Mouse (Mus musculus): ENCODE measurements around the gene Ppm1l. TPM values are rescaled to one million over a fixed set of nuclear protein-coding genes. Genes with fewer than 3 reads are reported as not detected.

Gene Ppm1l
- polyA plus RNA-seq, 1 experiment from 2014 or later = 24.4 TPM

- Histone ChIP-seq H3K4me2 (ENCODE audit: low read length) (no peak overlapping the region), H3K27ac (ENCODE audit: low read length) (no peak overlapping the region), H3K4me1 (replicated peaks; ENCODE audit: control insufficient read depth, insufficient read depth, low read length) (peaks cover 11% of the 10 kb centered on the region), H3K36me3 (ENCODE audit: control insufficient read depth, insufficient read depth) (no peaks in the 10 kb centered on the region), H3K9me3 (ENCODE audit: control insufficient read depth, low read length) (no peaks in the 10 kb centered on the region), H3K27me3 (replicated peaks; ENCODE audit: control insufficient read depth, insufficient read depth, low read length) (no peaks in the 10 kb centered on the region), H3K9ac (replicated peaks; ENCODE audit: low read depth, low read length) (no peak overlapping the region), H3K4me3 (replicated peaks; ENCODE audit: low read length) (no peak overlapping the region)
- no peak for ATAC-seq
- 100% methylated on average over 1 of the region's 1 CpGs for WGBS
Observed at GRCm38 (mm10) chr3:69543730-69544129, 227.1 kb downstream of the Ppm1l start.

- peak; percentile 29; the same call in 1 of the 2 replicates for ATAC-seq
- no peaks in the 10 kb centered on the region for H3K36me3 ChIP-seq (ENCODE audit: control insufficient read depth, insufficient read depth)
- H3K27ac ChIP-seq (ENCODE audit: low read length) = no peak overlapping the region
- H3K4me2 ChIP-seq (ENCODE audit: low read length) = no peak overlapping the region
- peaks cover 4% of the 10 kb centered on the region; the same call in 1 of the 2 replicates for H3K4me1 ChIP-seq (replicated peaks; ENCODE audit: control insufficient read depth, insufficient read depth, low read length)
- 54% methylated on average over 5 of the region's 5 CpGs for WGBS
- H3K9me3 ChIP-seq (ENCODE audit: control insufficient read depth, low read length) = no peaks in the 10 kb centered on the region
- H3K27me3 ChIP-seq (replicated peaks; ENCODE audit: control insufficient read depth, insufficient read depth, low read length) = no peaks in the 10 kb centered on the region
- H3K4me3 ChIP-seq (replicated peaks; ENCODE audit: low read length) = no peak overlapping the region
- H3K9ac ChIP-seq (replicated peaks; ENCODE audit: low read depth, low read length) = no peak overlapping the region
Observed at GRCm38 (mm10) chr3:69545017-69545416, 228.4 kb downstream of the Ppm1l start.

GRCm38 (mm10) chr3:69548704-69549455 lies 232.2 kb downstream of the Ppm1l start:
- 87% methylated on average over 22 of the region's 22 CpGs for WGBS
- Histone ChIP-seq H3K4me2 (ENCODE audit: low read length) (no peak overlapping the region), H3K36me3 (ENCODE audit: control insufficient read depth, insufficient read depth) (no peaks in the 10 kb centered on the region), H3K27me3 (replicated peaks; ENCODE audit: control insufficient read depth, insufficient read depth, low read length) (no peaks in the 10 kb centered on the region), H3K4me1 (replicated peaks; ENCODE audit: control insufficient read depth, insufficient read depth, low read length) (no peaks in the 10 kb centered on the region; the same call in 1 of the 2 replicates), H3K9ac (replicated peaks; ENCODE audit: low read depth, low read length) (no peak overlapping the region), H3K4me3 (replicated peaks; ENCODE audit: low read length) (no peak overlapping the region), H3K27ac (ENCODE audit: low read length) (no peak overlapping the region), H3K9me3 (ENCODE audit: control insufficient read depth, low read length) (no peaks in the 10 kb centered on the region)
- ATAC-seq = no peak

GRCm38 (mm10) chr3:69549602-69550001 lies 232.9 kb downstream of the Ppm1l start:
- Histone ChIP-seq H3K9me3 (ENCODE audit: control insufficient read depth, low read length) (no peaks in the 10 kb centered on the region), H3K4me3 (replicated peaks; ENCODE audit: low read length) (no peak overlapping the region), H3K27me3 (replicated peaks; ENCODE audit: control insufficient read depth, insufficient read depth, low read length) (no peaks in the 10 kb centered on the region), H3K9ac (replicated peaks; ENCODE audit: low read depth, low read length) (no peak overlapping the region), H3K4me2 (ENCODE audit: low read length) (no peak overlapping the region), H3K4me1 (replicated peaks; ENCODE audit: control insufficient read depth, insufficient read depth, low read length) (no peaks in the 10 kb centered on the region; the same call in 1 of the 2 replicates), H3K36me3 (ENCODE audit: control insufficient read depth, insufficient read depth) (no peaks in the 10 kb centered on the region), H3K27ac (ENCODE audit: low read length) (no peak overlapping the region)
- no peak for ATAC-seq
- WGBS = 71% methylated on average over 4 of the region's 4 CpGs

GRCm38 (mm10) chr3:69555511-69555910 lies 238.8 kb downstream of the Ppm1l start:
- no peak overlapping the region for H3K27ac ChIP-seq (ENCODE audit: low read length)
- no peaks in the 10 kb centered on the region for H3K9me3 ChIP-seq (ENCODE audit: control insufficient read depth, low read length)
- H3K27me3 ChIP-seq (replicated peaks; ENCODE audit: control insufficient read depth, insufficient read depth, low read length) = no peaks in the 10 kb centered on the region
- H3K9ac ChIP-seq (replicated peaks; ENCODE audit: low read depth, low read length) = no peak overlapping the region
- H3K4me3 ChIP-seq (replicated peaks; ENCODE audit: low read length) = no peak overlapping the region
- ATAC-seq = no peak
- 86% methylated on average over 6 of the region's 6 CpGs for WGBS
- no peak overlapping the region for H3K4me2 ChIP-seq (ENCODE audit: low read length)
- H3K36me3 ChIP-seq (ENCODE audit: control insufficient read depth, insufficient read depth) = no peaks in the 10 kb centered on the region
- peaks cover 3% of the 10 kb centered on the region; the same call in 1 of the 2 replicates for H3K4me1 ChIP-seq (replicated peaks; ENCODE audit: control insufficient read depth, insufficient read depth, low read length)

- Histone ChIP-seq H3K27me3 (replicated peaks; ENCODE audit: control insufficient read depth, insufficient read depth, low read length) (no peaks in the 10 kb centered on the region), H3K4me1 (replicated peaks; ENCODE audit: control insufficient read depth, insufficient read depth, low read length) (peaks cover 3% of the 10 kb centered on the region; the same call in 1 of the 2 replicates), H3K9ac (replicated peaks; ENCODE audit: low read depth, low read length) (no peak overlapping the region), H3K4me3 (replicated peaks; ENCODE audit: low read length) (no peak overlapping the region), H3K36me3 (ENCODE audit: control insufficient read depth, insufficient read depth) (no peaks in the 10 kb centered on the region), H3K9me3 (ENCODE audit: control insufficient read depth, low read length) (no peaks in the 10 kb centered on the region), H3K4me2 (ENCODE audit: low read length) (no peak overlapping the region), H3K27ac (ENCODE audit: low read length) (no peak overlapping the region)
- ATAC-seq = no peak
- WGBS = 83% methylated on average over 12 of the region's 12 CpGs
Observed at GRCm38 (mm10) chr3:69556092-69556778, 239.6 kb downstream of the Ppm1l start.

GRCm38 (mm10) chr3:69559316-69559974 lies 242.8 kb downstream of the Ppm1l start:
- Histone ChIP-seq H3K4me1 (replicated peaks; ENCODE audit: control insufficient read depth, insufficient read depth, low read length) (peaks cover 3% of the 10 kb centered on the region; the same call in 1 of the 2 replicates), H3K36me3 (ENCODE audit: control insufficient read depth, insufficient read depth) (no peaks in the 10 kb centered on the region), H3K27me3 (replicated peaks; ENCODE audit: control insufficient read depth, insufficient read depth, low read length) (no peaks in the 10 kb centered on the region), H3K4me2 (ENCODE audit: low read length) (no peak overlapping the region), H3K9me3 (ENCODE audit: control insufficient read depth, low read length) (no peaks in the 10 kb centered on the region), H3K27ac (ENCODE audit: low read length) (no peak overlapping the region), H3K9ac (replicated peaks; ENCODE audit: low read depth, low read length) (no peak overlapping the region), H3K4me3 (replicated peaks; ENCODE audit: low read length) (no peak overlapping the region)
- WGBS = 92% methylated on average over 6 of the region's 6 CpGs
- no peak for ATAC-seq

- no peak overlapping the region for H3K4me2 ChIP-seq (ENCODE audit: low read length)
- ATAC-seq = no peak
- no peaks in the 10 kb centered on the region for H3K27me3 ChIP-seq (replicated peaks; ENCODE audit: control insufficient read depth, insufficient read depth, low read length)
- peaks cover 3% of the 10 kb centered on the region; the same call in 1 of the 2 replicates for H3K4me1 ChIP-seq (replicated peaks; ENCODE audit: control insufficient read depth, insufficient read depth, low read length)
- H3K27ac ChIP-seq (ENCODE audit: low read length) = no peak overlapping the region
- no peak overlapping the region for H3K9ac ChIP-seq (replicated peaks; ENCODE audit: low read depth, low read length)
- WGBS = 97% methylated on average over 7 of the region's 7 CpGs
- no peaks in the 10 kb centered on the region for H3K9me3 ChIP-seq (ENCODE audit: control insufficient read depth, low read length)
- H3K4me3 ChIP-seq (replicated peaks; ENCODE audit: low read length) = no peak overlapping the region
- no peaks in the 10 kb centered on the region for H3K36me3 ChIP-seq (ENCODE audit: control insufficient read depth, insufficient read depth)
Observed at GRCm38 (mm10) chr3:69559975-69560330, 243.3 kb downstream of the Ppm1l start.

- no peak overlapping the region for H3K4me3 ChIP-seq (replicated peaks; ENCODE audit: low read length)
- H3K4me2 ChIP-seq (ENCODE audit: low read length) = no peak overlapping the region
- ATAC-seq = no peak
- no peak overlapping the region for H3K9ac ChIP-seq (replicated peaks; ENCODE audit: low read depth, low read length)
- WGBS = 81% methylated on average over 5 of the region's 5 CpGs
- peaks cover 3% of the 10 kb centered on the region; the same call in 1 of the 2 replicates for H3K4me1 ChIP-seq (replicated peaks; ENCODE audit: control insufficient read depth, insufficient read depth, low read length)
- no peak overlapping the region for H3K27ac ChIP-seq (ENCODE audit: low read length)
- H3K27me3 ChIP-seq (replicated peaks; ENCODE audit: control insufficient read depth, insufficient read depth, low read length) = no peaks in the 10 kb centered on the region
- H3K9me3 ChIP-seq (ENCODE audit: control insufficient read depth, low read length) = no peaks in the 10 kb centered on the region
- no peaks in the 10 kb centered on the region for H3K36me3 ChIP-seq (ENCODE audit: control insufficient read depth, insufficient read depth)
Observed at GRCm38 (mm10) chr3:69561686-69562085, 245.0 kb downstream of the Ppm1l start.
